Mouse (Mus musculus) cortical plate, adult 2 months (tissue): Measurements from ENCODE around the gene Qrfp.

ENCODE experiments used
- CTCF ChIP-seq: fragments of 200-500 bp; IDR thresholded peaks from 2 replicates; pipeline ENCODE4 v1.5.1; 2011; ENCODE audit warnings: mild to moderate bottlenecking, control low read depth, low read length; ENCODE audit not compliant: insufficient read depth; ENCODE audit errors: extremely low read depth
- POLR2A ChIP-seq: fragments of 200-500 bp; IDR thresholded peaks from 2 replicates; pipeline ENCODE4 v1.6.1; 2011; ENCODE audit warnings: mild to moderate bottlenecking, low read length, control low read depth; ENCODE audit not compliant: insufficient read depth; ENCODE audit errors: extremely low read depth

- TF ChIP-seq POLR2A (no peak), CTCF (no peak)
Observed at GRCm38 (mm10) chr2:31822524-31823371, 12.4 kb upstream of the Qrfp start.
